Mouse (Mus musculus) layer of hippocampus, postnatal 25 days (tissue): Measurements from ENCODE around the gene Usp2. TPM values are rescaled to one million over a fixed set of nuclear protein-coding genes. Genes with fewer than 3 reads are reported as not detected.

Experiments
- DNase-seq, 2 experiments: peaks; one replicate each; pipeline ENCODE4 v3.0.0; 2022; ENCODE audit warnings: mixed read lengths in 2 of 2, low spot score in 1 of 2; ENCODE audit errors: extremely low spot score in 1 of 2
- total RNA-seq, 2 experiments: library from RNA; stranded (reverse); gene quantifications; 2 replicates each; pipeline ENCODE4 v1.2.3; 2021

Usp2 gene
- total RNA-seq, 2 experiments from 2014 or later = 59.4 to 81.4 TPM

GRCm38 (mm10) chr9:44135731-44136411 lies 69.0 kb downstream of the Usp2 start:
- DNase-seq = no peak

- no peak for DNase-seq
Measured at GRCm38 (mm10) chr9:44137846-44138245, 71.0 kb downstream of the Usp2 start.

- DNase-seq = no peak
Measured at GRCm38 (mm10) chr9:44141951-44142350, 75.1 kb downstream of the Usp2 start.

GRCm38 (mm10) chr9:44143421-44143820 lies 76.6 kb downstream of the Usp2 start:
- DNase-seq = no peak

- no peak for DNase-seq
Measured at GRCm38 (mm10) chr9:44144023-44144717, 77.3 kb downstream of the Usp2 start.

GRCm38 (mm10) chr9:44144718-44145060 lies 77.9 kb downstream of the Usp2 start:
- DNase-seq = no peak

Other genes with a start within 250 kb of the Usp2 start
- 100 to 1,000 TPM; 833 to 928 TPM for gene Thy1, start 23.6 kb upstream of the Usp2 start, total RNA-seq
- gene Mfrp, start 34.7 kb downstream of the Usp2 start, total RNA-seq = under 1 TPM; 0.31 to 0.49 TPM
- 10 to 100 TPM; 13.6 to 16.8 TPM for gene C1qtnf5, start 40.2 kb downstream of the Usp2 start, total RNA-seq
- under 1 TPM in 1 of 2 experiments, not detected in 1; 0.28 TPM for gene Gm49380, start 46.5 kb downstream of the Usp2 start, total RNA-seq
- 10 to 100 TPM; 30.3 to 33.0 TPM for gene Rnf26, start 46.5 kb downstream of the Usp2 start, total RNA-seq
- gene Mcam, start 67.4 kb downstream of the Usp2 start, total RNA-seq = 10 to 100 TPM; 22.5 to 29.3 TPM
- gene Cbl, start 167.0 kb downstream of the Usp2 start, total RNA-seq = 10 to 100 TPM; 49.2 to 63.4 TPM
- gene Ccdc153, start 173.7 kb downstream of the Usp2 start, total RNA-seq = 1 to 10 TPM; 1.9 to 5.4 TPM
- gene Pdzd3, start 184.4 kb downstream of the Usp2 start, total RNA-seq = 1 to 10 TPM; 1.3 to 1.4 TPM
- 10 to 100 TPM; 12.8 to 14.7 TPM for gene Nlrx1, start 201.6 kb downstream of the Usp2 start, total RNA-seq
- 10 to 100 TPM; 65.0 to 79.6 TPM for gene Abcg4, start 221.6 kb downstream of the Usp2 start, total RNA-seq
- gene Hinfp, start 238.7 kb downstream of the Usp2 start, total RNA-seq = 10 to 100 TPM; 28.1 to 31.2 TPM